Mouse (Mus musculus): ENCODE data around the gene Furin.

DNA sequence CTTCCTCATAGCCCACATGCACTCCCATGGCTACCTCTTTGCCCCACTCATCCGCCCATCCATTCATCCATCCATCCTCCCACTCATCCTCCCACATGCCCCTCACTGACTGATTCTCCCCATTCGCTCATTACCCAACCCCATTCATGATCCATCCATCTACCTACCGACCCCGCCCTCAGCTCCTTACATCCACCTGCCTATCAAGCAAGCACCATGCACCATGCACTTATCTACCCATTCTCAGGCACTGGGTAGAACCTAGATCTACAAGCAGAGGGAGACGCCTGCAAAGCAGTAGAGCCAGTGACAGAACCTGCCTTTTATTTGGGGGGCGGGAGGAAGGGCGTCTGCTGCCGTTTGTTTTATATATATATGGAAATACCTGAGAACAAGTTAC lies 42.1 kb upstream of the Furin start:
- TF ChIP-seq CTCF (IDR thresholded peaks at IDR 0.05; ENCODE audit: extremely low read depth, insufficient read depth, insufficient read length, insufficient replicate concordance) (no peak), POLR2A (IDR thresholded peaks at IDR 0.05; ENCODE audit: low read depth, low read length) (no peak)
